Mouse (Mus musculus): ENCODE measurements around the gene Wnt2. TPM values are rescaled to one million over a fixed set of nuclear protein-coding genes. Genes with fewer than 3 reads are reported as not detected.

The Wnt2 gene
- polyA plus RNA-seq, 1 experiment: 0.41 TPM

- DNase-seq (ENCODE audit: low read depth): peak; percentile 17
- TF ChIP-seq CTCF (IDR thresholded peaks at IDR 0.05; ENCODE audit: borderline replicate concordance, extremely low read depth, insufficient read depth, insufficient read length) (no peak), POLR2A (IDR thresholded peaks at IDR 0.05; ENCODE audit: borderline replicate concordance, extremely low read depth, insufficient read depth, insufficient read length, poor library complexity, severe bottlenecking) (no peak)
These were observed 6.1 kb downstream of the Wnt2 start for GRCm38 (mm10) chr6:18024133-18024794.

GRCm38 (mm10) chr6:18013346-18013745 is 17.0 kb downstream of the Wnt2 start:
- no peak for DNase-seq (ENCODE audit: low read depth)
- no peak for TF ChIP-seq POLR2A (IDR thresholded peaks at IDR 0.05; ENCODE audit: borderline replicate concordance, extremely low read depth, insufficient read depth, insufficient read length, poor library complexity, severe bottlenecking)

GRCm38 (mm10) chr6:18007356-18007755 is 23.0 kb downstream of the Wnt2 start:
- DNase-seq (ENCODE audit: low read depth): no peak
- TF ChIP-seq CTCF (IDR thresholded peaks at IDR 0.05; ENCODE audit: borderline replicate concordance, extremely low read depth, insufficient read depth, insufficient read length) (no peak), POLR2A (IDR thresholded peaks at IDR 0.05; ENCODE audit: borderline replicate concordance, extremely low read depth, insufficient read depth, insufficient read length, poor library complexity, severe bottlenecking) (no peak)

GRCm38 (mm10) chr6:18002065-18002464 is 28.3 kb downstream of the Wnt2 start:
- DNase-seq (ENCODE audit: low read depth): no peak
- TF ChIP-seq CTCF (IDR thresholded peaks at IDR 0.05; ENCODE audit: borderline replicate concordance, extremely low read depth, insufficient read depth, insufficient read length) (no peak), POLR2A (IDR thresholded peaks at IDR 0.05; ENCODE audit: borderline replicate concordance, extremely low read depth, insufficient read depth, insufficient read length, poor library complexity, severe bottlenecking) (no peak)

- no peak for DNase-seq (ENCODE audit: low read depth)
- TF ChIP-seq POLR2A (IDR thresholded peaks at IDR 0.05; ENCODE audit: borderline replicate concordance, extremely low read depth, insufficient read depth, insufficient read length, poor library complexity, severe bottlenecking) (no peak), CTCF (IDR thresholded peaks at IDR 0.05; ENCODE audit: borderline replicate concordance, extremely low read depth, insufficient read depth, insufficient read length) (no peak)
These were observed 31.9 kb downstream of the Wnt2 start for GRCm38 (mm10) chr6:17998497-17998896.

- peak; percentile 71 for DNase-seq (ENCODE audit: low read depth)
- TF ChIP-seq CTCF (IDR thresholded peaks at IDR 0.05; ENCODE audit: borderline replicate concordance, extremely low read depth, insufficient read depth, insufficient read length): no peak
- no peak for TF ChIP-seq POLR2A (IDR thresholded peaks at IDR 0.05; ENCODE audit: borderline replicate concordance, extremely low read depth, insufficient read depth, insufficient read length, poor library complexity, severe bottlenecking)
These were observed 35.2 kb downstream of the Wnt2 start for GRCm38 (mm10) chr6:17994956-17995790.

- DNase-seq (ENCODE audit: low read depth): no peak
These were observed 38.8 kb downstream of the Wnt2 start for GRCm38 (mm10) chr6:17991625-17992024.

GRCm38 (mm10) chr6:17990173-17991028 is 40.0 kb downstream of the Wnt2 start:
- no peak for DNase-seq (ENCODE audit: low read depth)
- no peak for TF ChIP-seq CTCF (IDR thresholded peaks at IDR 0.05; ENCODE audit: borderline replicate concordance, extremely low read depth, insufficient read depth, insufficient read length)
- no peak for TF ChIP-seq POLR2A (IDR thresholded peaks at IDR 0.05; ENCODE audit: borderline replicate concordance, extremely low read depth, insufficient read depth, insufficient read length, poor library complexity, severe bottlenecking)

More at GRCm38 (mm10) chr6:17991625-17992024, 38.8 kb downstream of the Wnt2 start:
- no peak for TF ChIP-seq POLR2A (IDR thresholded peaks at IDR 0.05; ENCODE audit: borderline replicate concordance, extremely low read depth, insufficient read depth, insufficient read length, poor library complexity, severe bottlenecking)
- TF ChIP-seq CTCF (IDR thresholded peaks at IDR 0.05; ENCODE audit: borderline replicate concordance, extremely low read depth, insufficient read depth, insufficient read length): no peak

GRCm38 (mm10) chr6:17979361-17979760 is 51.0 kb downstream of the Wnt2 start:
- TF ChIP-seq POLR2A (IDR thresholded peaks at IDR 0.05; ENCODE audit: borderline replicate concordance, extremely low read depth, insufficient read depth, insufficient read length, poor library complexity, severe bottlenecking) (no peak), CTCF (IDR thresholded peaks at IDR 0.05; ENCODE audit: borderline replicate concordance, extremely low read depth, insufficient read depth, insufficient read length) (no peak)
- DNase-seq (ENCODE audit: low read depth): no peak

- no peak for TF ChIP-seq CTCF (IDR thresholded peaks at IDR 0.05; ENCODE audit: borderline replicate concordance, extremely low read depth, insufficient read depth, insufficient read length)
- no peak for TF ChIP-seq POLR2A (IDR thresholded peaks at IDR 0.05; ENCODE audit: borderline replicate concordance, extremely low read depth, insufficient read depth, insufficient read length, poor library complexity, severe bottlenecking)
These were observed 51.5 kb downstream of the Wnt2 start for GRCm38 (mm10) chr6:17978881-17979280.

GRCm38 (mm10) chr6:17978324-17978723 is 52.1 kb downstream of the Wnt2 start:
- TF ChIP-seq CTCF (IDR thresholded peaks at IDR 0.05; ENCODE audit: borderline replicate concordance, extremely low read depth, insufficient read depth, insufficient read length) (no peak), POLR2A (IDR thresholded peaks at IDR 0.05; ENCODE audit: borderline replicate concordance, extremely low read depth, insufficient read depth, insufficient read length, poor library complexity, severe bottlenecking) (no peak)
- DNase-seq (ENCODE audit: low read depth): no peak

More at GRCm38 (mm10) chr6:17978881-17979280, 51.5 kb downstream of the Wnt2 start:
- DNase-seq (ENCODE audit: low read depth): no peak

All from brain, embryonic 14.5 days (tissue).